Mouse (Mus musculus): ENCODE measurements around the gene Spock1.

The Spock1 gene

GRCm38 (mm10) chr13:57740473-57740872 is 167.7 kb downstream of the Spock1 start:
- ATAC-seq (ENCODE audit: insufficient number of reproducible peaks, low FRiP score, low TSS enrichment) = no peak

DNA sequence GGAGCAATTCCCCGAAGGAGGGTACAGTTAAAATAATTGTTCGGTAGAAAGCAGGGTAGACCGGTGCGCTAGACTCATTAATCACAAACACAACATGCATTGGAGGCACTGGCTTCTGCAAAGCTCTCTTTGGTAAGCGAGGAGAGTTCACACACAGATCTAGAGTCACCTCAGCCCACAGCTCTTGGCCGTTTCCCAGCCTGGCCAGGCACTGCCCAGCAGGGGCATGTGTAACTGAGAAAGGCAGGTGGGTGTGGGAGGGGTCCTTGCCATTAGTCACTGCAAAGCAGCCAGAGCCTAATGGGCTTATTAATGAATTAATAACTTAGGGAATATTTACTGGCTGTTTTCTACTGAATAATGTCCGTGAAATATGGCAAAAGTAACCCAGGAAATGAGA is 172.1 kb downstream of the Spock1 start:
- ATAC-seq (ENCODE audit: insufficient number of reproducible peaks, low FRiP score, low TSS enrichment) = no peak

GRCm38 (mm10) chr13:57734549-57734948 is 173.6 kb downstream of the Spock1 start:
- ATAC-seq (ENCODE audit: insufficient number of reproducible peaks, low FRiP score, low TSS enrichment) = no peak

DNA sequence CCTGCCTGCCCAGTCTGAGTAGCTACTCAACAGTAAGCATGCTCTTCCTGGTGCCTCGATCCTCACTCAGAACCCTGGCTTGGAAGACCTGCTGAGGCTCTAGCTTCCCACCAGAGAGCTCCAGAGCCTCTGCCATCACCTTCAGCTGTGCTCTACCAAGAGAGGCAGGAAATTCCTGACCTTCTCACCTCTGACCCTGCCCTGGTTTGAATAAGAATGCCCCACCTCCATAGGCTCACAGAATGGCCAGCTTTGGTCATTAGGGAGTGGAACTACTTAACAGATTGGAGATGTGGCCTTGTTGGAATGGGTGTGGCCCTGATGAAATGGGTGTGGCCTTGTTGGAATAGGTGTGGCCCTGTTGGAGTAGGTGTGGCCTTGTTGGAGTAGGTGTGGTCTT is 174.6 kb downstream of the Spock1 start:
- ATAC-seq (ENCODE audit: insufficient number of reproducible peaks, low FRiP score, low TSS enrichment) = no peak

- no peak for ATAC-seq (ENCODE audit: insufficient number of reproducible peaks, low FRiP score, low TSS enrichment)
Observed at GRCm38 (mm10) chr13:57732251-57732650, 175.9 kb downstream of the Spock1 start.

DNA sequence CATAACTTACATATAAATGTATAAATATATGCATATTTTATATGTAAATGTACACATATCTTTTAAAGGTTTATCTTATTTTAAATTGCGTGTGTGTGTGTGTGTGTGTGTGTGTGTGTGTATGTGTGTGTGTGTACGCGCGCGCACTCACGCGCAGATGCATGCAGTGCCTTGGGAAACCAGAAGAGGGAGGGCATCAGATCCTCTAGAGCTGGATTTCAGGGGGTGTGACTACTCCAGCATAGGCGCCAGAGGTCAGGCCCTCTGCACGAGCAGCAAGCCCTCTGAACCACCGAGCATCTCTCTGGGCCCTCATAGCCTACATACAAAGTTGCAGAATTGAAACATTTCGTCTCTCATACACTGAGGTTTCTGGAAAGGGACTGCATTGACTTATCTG is 180.4 kb downstream of the Spock1 start:
- no peak for ATAC-seq (ENCODE audit: insufficient number of reproducible peaks, low FRiP score, low TSS enrichment)

DNA sequence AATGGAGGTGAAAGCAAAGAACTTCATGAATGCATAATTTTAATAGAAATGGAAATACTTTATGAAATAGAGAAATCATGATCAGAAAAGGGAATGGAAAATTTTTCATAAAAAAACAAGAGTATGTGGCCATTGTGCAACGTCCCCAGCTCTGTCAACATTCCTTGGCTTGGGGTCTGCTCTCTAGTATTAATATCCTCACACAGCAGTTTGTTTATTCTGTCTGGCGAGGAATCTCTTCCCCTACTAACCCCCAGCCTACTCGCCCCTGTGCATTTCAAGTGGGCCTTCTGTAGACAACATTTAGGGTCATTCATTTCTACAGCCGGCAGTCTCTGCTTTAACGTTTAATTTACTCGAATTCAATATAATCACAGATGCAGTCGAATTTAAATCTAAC is 181.5 kb downstream of the Spock1 start:
- no peak for ATAC-seq (ENCODE audit: insufficient number of reproducible peaks, low FRiP score, low TSS enrichment)

DNA sequence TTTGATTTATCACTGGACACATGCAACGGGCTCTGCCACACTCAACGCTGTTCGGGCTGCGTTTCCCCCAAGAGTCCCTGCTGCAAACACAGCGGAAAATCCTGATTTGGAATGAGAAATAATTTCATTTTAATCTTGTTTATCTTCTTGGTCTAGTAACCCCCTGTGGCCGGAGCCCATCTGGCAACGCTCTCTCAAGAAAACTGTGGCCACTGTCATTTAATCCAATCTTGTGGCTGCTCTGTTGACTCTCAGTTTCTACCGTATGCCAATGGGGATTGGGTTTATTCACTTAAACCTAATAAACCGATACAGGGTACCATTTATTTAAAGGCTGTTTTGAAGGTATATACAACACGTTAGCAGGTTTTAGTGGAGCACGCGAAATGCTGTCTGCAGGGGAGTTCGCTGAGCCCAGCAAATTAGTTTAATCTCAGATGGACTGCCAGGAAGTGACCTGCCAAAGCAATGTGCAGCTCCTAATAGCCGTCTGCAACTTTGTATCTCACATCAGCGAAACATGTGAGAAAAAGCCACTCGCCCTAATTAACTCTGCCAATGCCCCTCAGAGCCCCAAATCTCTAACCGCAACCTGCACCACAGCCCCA is 185.7 kb downstream of the Spock1 start:
- no peak for ATAC-seq (ENCODE audit: insufficient number of reproducible peaks, low FRiP score, low TSS enrichment)

DNA sequence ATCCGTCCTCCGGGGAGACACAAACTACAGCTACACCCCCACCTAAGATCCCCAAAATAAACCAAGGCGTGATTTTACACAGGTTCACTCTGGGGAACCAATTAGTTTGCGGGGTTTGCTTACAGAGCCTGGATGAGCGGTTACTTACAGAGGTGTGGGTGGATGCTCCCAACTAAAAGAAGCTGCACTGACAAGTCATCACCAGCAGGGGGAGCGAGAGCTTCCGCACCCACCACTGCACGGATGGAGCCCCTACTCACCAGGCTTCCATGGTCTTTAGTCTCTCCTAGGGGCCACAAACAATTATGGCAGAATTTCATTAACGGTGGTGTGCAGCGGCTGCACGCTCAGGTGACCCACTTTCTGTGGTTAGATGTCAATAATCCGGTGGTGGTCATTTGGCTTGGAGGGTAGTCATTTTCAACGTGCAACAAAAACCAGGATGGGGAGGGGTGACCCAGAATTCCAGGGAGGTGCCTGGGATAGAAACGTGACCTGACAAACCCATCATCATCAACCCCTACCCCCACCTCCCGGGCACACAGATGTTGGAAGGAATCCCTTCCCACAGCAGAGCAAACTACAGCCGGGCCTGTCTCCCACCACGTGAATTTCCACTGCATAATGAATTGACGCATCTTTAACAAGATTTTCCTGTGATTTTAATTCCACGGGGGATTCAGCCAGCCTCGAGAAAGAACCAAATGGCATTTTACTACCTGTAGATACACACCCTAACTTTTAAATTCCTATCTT is 186.4 kb downstream of the Spock1 start:
- ATAC-seq (ENCODE audit: insufficient number of reproducible peaks, low FRiP score, low TSS enrichment) = no peak; the same call in 1 of the 2 replicates

- ATAC-seq (ENCODE audit: insufficient number of reproducible peaks, low FRiP score, low TSS enrichment) = no peak
Observed at GRCm38 (mm10) chr13:57718087-57718486, 190.0 kb downstream of the Spock1 start.

DNA sequence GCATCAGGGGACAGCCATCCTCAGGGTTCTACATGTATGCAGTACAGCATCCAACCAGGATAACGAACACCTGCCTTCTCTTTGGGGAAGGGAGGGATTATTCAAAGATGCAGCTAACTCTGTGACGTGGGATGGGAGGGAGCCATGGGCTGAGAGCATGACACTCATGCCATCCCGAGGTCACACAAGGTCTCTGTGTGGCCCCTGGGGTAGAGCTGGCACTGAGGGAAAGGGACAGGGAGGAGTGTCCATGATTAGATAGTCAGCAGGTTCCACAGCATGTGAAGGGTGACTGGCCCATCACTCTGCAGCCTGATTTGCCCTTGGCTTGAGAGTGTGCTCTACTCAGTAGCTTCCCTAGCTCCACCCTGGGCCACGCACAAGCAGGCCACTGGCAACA is 195.2 kb downstream of the Spock1 start:
- ATAC-seq (ENCODE audit: insufficient number of reproducible peaks, low FRiP score, low TSS enrichment) = no peak

DNA sequence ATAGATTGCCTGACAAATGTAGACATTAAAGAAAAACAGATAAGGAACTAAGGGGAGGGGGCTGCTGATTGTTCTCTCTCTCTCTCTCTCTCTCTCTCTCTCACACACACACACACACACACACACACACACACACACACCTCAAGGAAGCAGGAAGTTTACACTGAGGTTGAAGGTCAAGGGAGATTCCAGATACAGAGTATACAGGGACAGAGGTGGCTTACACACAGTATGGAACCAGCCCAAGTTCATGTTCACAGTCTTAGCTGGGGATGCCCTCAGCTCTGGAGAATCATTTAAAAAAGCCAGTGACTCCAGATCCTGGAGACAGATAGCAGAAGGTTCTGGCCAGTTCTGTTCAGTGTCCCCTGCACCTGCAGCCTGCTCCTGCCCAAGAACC is 199.7 kb downstream of the Spock1 start:
- ATAC-seq (ENCODE audit: insufficient number of reproducible peaks, low FRiP score, low TSS enrichment) = no peak

DNA sequence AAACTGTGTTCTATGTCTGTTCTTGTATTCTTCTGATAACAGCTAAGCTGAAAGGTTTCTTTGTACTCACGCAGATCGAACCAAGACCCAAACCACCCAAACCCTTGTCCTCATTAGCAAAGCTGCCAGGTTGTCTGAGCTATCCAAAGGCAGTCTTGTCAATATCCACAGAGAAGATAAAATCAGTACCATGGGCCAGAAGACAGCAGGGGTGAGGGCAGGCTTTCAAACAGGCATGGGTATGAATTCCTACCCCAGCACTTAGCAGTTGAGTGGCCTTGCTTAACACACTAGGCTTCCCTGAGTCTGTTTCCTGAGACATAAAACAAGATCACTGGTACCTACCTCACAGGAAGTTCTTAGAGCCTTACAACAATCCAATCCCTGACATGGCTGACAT is 205.2 kb downstream of the Spock1 start:
- no peak for ATAC-seq (ENCODE audit: insufficient number of reproducible peaks, low FRiP score, low TSS enrichment)

GRCm38 (mm10) chr13:57696685-57697084 is 211.4 kb downstream of the Spock1 start:
- ATAC-seq (ENCODE audit: insufficient number of reproducible peaks, low FRiP score, low TSS enrichment) = no peak

DNA sequence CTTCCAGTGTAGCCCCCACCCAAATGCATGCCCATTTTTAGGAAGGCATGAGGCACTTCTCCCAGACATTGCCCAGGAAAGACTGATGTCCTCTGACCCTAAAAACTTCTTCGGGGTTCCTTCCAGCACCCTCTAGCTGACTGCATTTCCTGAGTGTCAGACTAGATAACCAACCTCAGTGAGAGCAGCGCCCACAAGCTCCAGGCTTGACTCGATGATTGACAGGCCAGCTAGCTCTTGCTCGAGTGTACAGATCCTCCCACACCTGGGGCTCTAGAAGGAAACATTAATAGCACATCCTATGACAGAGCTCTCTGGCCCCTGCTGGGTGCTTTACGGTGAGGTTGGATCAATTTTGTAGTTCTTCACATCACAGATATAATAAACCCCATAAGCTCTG is 219.2 kb downstream of the Spock1 start:
- ATAC-seq (ENCODE audit: insufficient number of reproducible peaks, low FRiP score, low TSS enrichment) = no peak

- no peak for ATAC-seq (ENCODE audit: insufficient number of reproducible peaks, low FRiP score, low TSS enrichment)
Observed at GRCm38 (mm10) chr13:57686437-57686836, 221.7 kb downstream of the Spock1 start.

DNA sequence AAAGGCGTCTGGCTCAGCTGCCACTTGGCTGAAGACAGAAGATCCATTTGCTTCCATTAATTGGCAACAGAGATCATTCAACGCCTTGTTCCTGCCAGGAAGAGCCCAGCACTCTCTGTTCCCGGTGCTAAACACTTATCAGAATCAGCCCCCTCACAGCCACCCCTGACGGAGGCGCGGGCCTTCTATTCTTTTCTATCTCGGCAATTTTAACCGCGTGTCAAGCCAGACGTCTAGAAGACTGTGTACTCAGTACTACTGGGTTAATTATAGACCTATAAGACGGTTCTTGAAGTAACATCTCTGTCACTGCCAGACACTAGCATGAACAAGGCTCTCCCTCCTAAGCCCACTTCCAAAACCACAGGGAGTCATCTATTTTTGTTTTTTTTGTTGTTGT is 222.9 kb downstream of the Spock1 start:
- ATAC-seq (ENCODE audit: insufficient number of reproducible peaks, low FRiP score, low TSS enrichment) = no peak

DNA sequence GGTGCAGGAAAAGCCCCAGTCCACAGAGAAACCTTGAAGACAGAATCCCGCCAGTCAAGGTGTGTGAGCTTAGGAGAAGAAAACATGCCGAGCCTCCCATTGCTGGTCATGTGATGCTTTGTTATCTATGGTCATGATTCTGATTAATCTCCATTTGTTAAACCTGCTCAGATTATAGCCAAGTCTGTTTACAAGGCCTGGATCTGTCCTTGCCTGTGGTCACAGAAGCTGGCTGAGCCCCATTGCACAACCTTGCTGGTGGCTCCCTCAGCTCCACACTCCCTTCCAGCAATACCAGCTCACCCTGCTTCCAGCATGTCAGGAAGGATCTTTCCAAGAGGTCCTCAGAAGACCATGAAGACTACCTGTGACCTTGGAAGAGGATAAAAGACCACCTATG is 228.5 kb downstream of the Spock1 start:
- no peak for ATAC-seq (ENCODE audit: insufficient number of reproducible peaks, low FRiP score, low TSS enrichment)

GRCm38 (mm10) chr13:57676820-57677219 is 231.3 kb downstream of the Spock1 start:
- no peak for ATAC-seq (ENCODE audit: insufficient number of reproducible peaks, low FRiP score, low TSS enrichment)

GRCm38 (mm10) chr13:57673399-57673798 is 234.7 kb downstream of the Spock1 start:
- no peak for ATAC-seq (ENCODE audit: insufficient number of reproducible peaks, low FRiP score, low TSS enrichment)

GRCm38 (mm10) chr13:57672762-57673161 is 235.4 kb downstream of the Spock1 start:
- no peak for ATAC-seq (ENCODE audit: insufficient number of reproducible peaks, low FRiP score, low TSS enrichment)

GRCm38 (mm10) chr13:57671919-57672318 is 236.2 kb downstream of the Spock1 start:
- no peak for ATAC-seq (ENCODE audit: insufficient number of reproducible peaks, low FRiP score, low TSS enrichment)
